Mouse (Mus musculus) lung, postnatal 25 days (tissue): ENCODE data around the gene Lgmn.

Experiments
- DNase-seq: peaks from one replicate; pipeline ENCODE4 v3.0.0; 2022; ENCODE audit warnings: low spot score

Gene Lgmn

DNA sequence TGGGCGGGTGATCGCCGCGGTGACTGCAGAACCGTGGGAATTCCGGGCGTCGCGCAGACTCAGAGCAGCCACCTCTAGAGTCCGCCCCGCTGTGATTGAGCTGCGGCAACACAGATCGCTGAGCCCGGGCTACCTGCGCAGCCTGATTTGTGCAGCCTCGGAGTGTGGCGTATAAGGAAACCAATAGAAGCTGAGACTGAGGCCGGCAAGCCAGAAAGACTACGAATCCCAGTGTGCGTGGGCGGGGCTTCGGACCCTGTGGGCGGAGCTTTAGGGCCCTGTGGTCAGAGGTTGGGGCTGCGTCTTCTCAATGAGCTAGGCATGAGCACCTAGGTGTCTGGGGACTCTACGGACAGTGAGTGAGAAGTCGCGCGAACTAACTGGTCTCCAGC is at the start of gene Lgmn:
Gene Lgmn (minus strand): TSS at position 182 of the 392 bp plus-strand sequence.
- peak; percentile 99 for DNase-seq

DNA sequence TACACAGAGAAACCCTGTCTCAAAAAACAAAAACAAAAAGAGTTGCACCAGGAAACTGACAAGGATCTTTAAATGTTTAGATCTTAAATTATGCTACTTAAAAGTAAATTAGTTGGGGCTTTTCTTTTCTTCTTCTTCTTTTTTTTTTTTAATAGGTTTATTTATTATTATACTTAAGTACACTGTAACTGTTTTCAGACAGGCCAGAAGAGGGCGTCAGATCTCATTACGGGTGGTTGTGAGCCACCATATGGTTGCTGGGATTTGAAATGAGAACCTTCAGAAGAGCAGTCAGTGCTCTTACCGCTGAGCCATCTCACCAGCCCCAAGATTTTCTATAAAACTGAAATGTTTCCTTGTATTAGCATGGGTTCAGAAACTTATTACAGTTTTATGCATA is 45.3 kb upstream of the Lgmn start:
- DNase-seq: no peak

DNA sequence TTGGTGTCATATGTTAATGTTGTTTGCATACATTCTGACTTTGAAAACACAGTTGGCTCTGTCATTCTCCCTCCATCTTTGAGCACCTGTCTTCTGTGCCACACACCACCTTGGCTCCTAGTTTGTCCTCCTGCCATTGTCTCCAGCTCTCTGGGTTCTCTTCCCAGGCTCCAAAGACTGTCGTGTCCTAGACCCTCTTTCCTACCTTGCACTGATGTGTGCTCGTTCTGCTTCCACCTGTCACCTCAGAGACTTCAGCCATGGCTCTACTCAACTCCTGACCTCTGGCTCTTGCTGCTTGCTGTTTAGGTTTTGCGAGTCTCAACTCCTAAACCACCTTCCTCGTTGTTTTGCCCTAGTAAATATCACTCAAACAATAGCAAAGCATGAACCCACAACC is 40.9 kb upstream of the Lgmn start:
- no peak for DNase-seq

DNA sequence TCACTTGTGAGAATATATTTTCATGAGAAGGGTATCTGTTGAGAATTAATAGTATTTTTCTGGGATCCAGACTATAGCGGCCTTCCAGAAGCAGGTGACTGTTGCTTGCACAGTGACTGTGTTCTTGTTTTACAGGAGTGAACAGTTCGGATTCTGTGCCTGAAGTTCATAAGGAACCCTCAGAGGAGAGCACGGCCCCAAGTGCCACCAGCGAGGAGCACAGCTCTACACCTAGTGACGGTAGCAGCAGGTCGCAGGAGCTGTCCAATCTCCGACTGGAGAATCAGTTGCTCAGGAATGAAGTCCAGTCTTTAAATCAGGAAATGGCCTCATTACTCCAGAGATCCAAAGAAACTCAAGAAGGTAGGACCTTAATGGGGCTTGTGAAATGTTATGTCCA is 34.8 kb upstream of the Lgmn start:
- DNase-seq: no peak

DNA sequence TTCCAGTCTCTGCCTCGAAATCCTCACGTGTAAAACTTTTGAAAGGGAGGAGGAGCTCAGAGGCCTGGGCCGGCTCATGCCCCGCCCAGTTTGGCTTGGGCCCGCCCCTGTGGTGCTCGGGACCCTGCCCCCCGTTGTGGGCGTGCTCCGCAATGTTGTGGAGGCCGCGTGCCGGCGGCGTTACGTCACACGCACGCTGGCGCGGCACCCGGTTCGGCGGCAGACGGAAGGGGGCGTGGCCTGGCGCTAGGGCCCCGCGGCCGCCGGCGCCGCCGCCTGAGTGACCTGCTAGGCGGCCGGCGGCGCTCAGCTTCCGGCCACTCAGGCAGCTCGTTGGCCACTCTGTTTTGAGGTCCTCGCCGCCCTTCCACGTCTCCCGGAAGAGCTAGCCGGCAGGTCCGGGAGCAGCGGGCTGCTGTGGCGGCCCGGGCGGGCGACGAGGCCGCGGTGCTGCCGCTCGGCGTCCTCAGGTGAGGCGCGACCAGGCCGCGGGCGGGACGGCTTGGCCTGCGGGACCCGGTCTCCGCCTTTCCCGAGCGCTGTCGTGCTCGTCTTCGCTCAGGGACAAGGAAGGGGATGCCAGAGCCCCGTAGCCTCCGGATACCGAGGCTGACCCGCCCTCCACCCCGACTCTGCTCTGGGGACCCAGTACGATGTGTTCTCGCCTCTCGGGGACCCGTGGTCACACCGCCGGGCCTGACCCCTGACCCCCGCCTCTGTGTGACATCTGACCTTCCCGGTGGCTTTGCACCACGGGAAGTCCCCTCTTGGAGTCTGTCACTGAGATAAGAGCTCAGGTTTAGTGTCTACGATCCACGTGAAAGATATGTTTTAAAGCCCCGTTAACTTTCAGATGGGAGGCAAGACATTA is 29.5 kb upstream of the Lgmn start, which contains the start of gene Golga5:
Gene Golga5 (plus strand): TSS at position 242 of the 871 bp plus-strand sequence.
- DNase-seq: peak; percentile 97

DNA sequence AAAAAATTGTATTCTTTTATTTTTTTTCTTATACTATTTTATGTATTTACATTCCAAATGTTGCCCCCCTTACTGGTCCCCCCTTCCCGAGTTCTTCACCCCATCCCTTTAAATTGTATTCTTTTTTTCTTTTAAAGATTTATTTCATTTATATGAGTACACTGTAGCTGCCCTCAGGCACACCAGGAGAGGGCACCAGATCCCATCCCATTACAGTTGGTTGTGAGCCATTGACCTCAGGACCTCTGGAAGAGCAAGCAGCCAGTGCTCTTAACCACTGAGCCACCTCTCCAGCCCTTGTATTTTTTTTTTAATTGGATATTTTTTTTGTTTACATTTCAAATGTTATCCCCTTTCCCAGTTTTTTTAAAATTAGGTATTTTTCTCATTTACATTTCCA is 28.5 kb upstream of the Lgmn start:
- DNase-seq: no peak

DNA sequence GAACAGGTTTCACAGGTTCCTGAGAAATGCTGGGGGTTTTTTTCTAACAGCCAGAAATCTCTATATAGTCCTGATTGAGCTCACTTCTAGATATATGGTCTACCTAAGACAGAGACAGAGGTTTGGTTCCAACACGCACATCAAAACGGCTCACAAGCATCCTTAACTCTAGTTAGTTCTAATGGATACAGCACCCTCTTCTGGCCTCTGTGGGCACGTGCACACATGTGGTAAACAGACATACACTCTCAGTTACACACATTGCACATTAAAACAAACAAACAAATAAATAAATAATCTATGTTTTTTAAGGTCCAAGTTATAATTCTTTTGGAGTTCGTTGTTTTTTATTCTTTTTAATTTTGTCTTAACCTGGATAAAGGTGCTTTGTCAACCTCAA is 25.0 kb upstream of the Lgmn start:
- no peak for DNase-seq

DNA sequence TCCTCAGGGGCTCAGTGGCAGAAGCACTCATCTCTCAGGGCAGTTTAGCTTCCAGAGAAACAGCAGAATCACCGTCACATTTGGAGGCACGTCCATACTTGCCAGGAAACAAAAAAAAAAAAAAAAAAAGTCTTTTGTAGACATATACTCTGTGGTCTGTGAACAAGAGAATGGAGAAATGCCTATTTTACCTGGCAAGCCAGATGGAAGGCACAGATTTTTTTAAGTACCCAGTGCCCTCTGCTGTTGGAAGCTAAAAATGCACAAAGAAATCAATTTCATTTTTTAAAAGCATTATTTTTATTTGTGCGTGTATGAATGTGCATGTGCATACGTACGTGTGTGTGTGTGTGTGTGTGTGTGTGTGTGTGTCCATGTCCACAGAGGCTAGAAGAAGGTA is 21.6 kb upstream of the Lgmn start:
- DNase-seq: no peak

DNA sequence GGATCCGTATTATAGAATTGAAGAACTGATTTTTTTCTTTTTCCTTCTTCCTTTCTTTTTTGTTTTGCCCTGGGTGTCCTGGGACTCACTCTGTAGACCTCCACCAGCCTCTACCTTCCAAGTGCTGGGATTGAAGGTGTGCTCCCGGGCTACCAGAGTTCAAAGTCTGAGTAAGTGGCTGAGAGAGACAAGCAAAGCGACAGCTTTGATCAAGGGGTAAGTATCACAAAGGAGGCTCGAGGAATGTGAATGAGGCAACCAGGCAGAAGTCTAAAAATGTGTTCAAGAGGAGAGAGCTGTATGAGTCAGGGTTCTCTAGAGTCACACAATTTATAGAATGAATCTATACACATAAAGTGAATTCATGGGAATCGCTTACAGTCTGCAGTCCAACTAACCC is 20.4 kb upstream of the Lgmn start:
- no peak for DNase-seq

DNA sequence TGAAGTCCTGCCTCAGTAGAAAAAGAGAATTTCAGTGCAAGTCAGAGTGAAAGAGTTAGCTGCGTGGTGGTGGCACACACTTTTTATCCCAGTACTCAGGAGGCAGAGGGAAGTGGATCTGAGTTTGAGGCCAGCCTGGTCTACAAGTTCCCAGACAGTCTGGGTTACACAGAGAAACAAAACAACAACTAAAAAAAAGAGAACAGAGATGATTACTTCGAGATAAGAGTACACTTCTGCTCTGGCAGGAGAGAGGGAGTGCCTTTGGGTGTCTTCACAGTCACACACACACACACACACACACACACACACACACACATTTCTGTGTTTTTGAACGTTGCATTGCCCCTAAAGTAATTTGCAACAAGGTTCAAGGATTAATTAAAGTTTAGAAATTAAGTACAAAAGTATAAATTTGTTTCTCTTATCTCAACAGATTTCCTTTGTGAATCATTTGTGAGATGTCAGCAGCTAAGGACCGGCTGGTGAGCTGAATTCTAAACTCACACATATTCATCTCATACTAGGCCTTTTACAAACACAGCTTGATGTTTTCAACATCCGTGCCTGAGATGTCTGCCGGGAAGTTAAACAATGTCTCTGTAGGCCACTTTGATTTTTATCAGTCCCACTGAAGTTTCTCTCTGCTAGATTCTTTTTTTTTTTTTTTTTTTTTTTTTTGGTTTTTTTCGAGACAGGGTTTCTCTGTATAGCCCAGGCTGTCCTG is 17.0 kb upstream of the Lgmn start:
- no peak for DNase-seq

DNA sequence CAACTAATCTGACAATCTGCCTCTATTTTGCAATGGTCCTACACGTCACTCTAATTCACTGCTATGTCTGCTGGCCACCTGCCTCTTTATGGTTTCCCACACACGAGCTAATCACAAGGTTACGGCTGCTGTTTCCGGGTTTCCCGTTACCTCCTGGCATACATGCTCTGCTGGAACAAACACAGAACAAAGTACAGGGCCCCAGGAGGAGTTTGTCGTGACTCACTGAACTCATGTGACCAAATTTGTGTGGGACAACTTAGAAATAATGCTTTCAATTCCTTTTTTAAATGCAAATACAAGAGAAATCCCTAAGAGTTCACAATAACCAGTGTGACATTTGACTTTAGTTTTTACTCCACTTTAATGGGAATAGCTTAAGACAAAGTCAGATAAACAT is 14.0 kb upstream of the Lgmn start:
- DNase-seq: peak; percentile 42

DNA sequence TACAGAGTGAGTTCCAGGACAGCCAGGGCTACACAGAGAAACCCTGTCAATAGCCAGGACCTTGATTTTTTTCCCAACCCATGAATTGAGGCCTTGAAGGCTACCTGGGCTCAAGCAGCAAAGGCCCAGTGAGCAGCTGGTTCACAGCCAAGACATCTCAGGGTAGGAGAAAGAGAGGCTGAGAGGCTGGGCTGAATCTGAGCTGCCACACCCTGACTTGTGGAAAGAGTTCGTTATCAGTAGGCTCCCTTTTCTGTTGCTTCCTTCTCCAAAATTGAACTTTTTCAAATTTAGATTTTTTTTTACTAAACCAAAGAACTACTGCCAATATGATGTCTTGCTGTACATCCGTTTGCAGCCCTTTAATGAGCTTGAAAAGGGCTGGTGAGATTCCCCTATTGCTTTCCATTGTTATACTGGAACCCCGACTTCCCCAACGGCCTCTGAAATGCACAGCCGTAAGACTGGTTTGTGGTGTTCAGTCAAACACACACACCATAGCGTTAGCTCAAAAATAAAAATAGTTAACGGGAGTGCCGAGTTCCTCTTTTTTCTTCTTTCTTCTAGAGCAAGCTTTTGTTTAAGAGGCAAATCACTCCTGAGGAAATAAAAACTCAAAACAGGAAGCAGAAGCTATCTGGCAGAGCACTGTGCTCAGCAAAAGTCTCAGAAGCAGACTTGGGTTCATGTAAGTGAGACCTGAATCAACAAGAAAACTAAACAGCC is 11.7 kb upstream of the Lgmn start:
- peak; percentile 61 for DNase-seq

DNA sequence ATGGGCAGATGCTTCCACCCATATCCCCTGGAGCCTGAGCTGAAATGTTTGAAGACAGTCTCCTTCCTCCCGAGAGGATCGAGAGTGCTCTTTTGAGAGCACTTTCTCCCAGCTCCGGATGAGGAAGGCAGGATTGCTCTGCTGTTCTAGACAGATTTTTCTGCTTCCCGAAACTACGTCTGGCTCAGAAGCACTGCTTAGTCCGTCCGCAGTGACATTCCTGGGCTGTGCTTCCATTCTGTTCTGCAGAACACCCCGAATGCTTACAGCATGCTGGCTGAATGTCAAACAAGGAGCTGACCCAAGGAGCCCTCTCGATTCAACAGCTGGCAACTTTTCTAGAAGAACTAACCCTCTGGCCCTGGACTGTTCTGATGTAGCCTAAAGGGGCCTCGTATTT is 10.8 kb upstream of the Lgmn start:
- no peak for DNase-seq

DNA sequence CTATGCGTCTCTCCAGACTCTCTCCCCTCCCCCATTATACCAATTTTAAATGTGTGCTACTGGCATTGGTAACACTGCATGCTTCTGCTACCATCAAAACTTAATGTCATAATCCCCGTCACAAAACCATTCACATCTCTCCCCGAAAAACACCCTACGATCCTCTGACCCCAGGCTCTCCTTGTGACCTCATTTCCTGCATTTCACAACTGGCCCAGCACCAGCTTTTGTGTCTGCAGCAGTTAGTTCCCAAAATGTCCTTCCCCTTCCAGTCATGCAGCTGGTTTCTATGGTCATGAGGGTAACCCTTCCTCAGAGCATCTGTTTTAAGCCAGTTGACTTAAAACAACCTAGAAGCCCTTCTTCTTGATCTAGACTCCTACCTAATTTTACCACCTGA is 5.8 kb upstream of the Lgmn start:
- DNase-seq: no peak

DNA sequence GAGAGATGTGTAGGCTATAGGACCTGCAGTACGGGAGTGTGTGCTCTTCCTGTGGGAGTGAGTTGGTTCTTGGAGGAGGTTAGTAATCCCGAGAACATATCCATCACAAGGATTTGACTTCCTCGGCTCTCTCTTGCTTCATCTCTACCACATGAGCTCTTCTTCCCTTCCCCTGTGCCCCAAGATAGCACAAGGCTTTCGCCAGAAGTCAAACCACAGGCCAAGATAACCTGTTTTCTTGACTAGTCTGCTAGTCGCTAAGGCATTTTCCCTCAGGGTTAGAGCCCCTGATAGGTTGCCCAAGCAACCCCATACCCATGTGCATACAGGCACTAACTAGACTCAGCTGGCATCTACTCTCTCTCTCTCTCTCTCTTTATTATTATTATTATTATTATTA is 4.1 kb upstream of the Lgmn start:
- DNase-seq: no peak

DNA sequence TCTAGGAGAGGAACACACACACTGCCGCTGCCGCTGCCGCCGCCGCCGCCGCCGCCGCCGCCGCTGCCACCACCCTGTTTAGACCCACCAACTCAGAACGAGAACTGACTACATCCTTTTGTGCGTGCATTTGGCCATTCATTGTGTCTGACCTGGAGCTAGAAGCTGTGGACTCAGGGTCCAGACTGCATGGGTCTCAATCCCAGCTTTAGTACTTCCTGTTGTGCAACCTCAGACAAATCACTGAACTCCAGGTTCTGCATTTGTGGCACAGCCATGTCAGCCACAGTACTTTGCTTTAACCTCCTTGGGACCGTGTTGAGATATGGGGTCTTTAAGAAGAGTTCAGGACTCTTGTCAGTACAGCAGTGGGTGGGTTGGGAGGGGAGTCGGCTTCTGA is 3.0 kb upstream of the Lgmn start:
- DNase-seq: no peak

DNA sequence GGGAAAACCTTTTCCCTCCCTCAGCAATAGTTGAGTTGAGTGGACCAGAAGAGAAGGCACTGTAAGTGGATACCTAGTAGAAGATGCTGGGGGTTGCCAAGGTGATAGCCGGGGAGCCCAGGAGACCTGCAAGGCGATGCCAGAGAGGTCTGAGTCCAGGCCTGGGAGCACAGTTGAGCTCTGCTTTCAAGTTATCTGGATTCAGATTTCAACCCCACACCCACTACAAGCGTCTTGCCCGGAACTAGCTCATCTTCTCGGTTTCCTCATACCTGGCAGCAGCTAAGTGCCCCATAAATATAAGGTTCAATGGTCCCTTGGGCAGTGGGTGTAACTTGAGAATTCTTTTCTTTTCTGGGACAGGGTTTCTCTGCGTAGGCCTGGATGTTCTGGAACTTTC is 1.5 kb upstream of the Lgmn start:
- DNase-seq: no peak

DNA sequence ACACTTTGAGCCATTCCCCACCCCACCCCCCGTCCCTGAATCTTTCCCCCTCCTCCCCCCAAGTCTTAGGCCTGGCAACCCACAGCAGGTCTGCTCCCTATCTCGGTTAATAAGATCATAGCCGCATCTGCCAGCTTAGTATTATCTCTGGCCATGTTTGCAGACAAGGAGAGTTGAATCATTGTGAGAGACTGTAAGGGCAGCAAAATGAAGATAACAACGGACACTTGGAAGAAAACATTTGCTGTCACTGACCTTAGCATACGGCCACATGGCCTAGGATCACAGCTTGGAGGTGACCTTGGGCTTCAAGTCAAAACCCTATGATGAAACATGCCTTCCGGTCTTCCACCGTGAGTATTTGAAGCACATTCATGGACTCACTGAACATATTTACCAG is 938 bp upstream of the Lgmn start:
- no peak for DNase-seq

DNA sequence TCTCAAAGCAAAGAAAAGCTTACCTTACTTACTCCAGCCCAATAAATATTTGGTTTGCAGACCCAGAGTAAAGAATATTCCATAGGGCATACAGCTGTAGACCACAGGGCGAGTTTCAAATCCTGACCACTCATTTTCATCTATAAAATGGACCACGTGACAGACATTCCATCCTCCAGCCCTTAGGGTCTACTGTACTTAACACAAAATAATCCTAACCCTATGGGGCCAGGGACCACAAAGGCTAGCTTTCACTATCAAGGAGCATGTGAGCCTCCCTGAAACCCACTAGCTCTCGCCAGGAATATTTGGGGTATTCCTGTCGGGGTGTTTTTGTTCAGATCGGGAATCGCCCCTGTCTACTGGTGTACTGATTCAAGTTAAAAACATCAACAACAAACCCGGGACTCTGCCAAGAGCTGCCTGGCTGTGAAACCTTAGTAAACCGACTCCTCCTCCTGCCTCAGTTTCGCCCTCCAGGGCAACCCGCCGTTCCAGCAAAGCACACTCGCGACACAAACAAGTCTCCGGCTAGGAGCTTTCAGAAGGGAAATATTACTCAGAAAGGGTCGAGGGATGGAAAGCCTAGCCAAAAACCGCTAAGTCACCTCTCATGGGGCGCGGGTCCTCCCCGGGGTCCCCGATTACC is 506 bp downstream of the Lgmn start:
- DNase-seq: no peak

DNA sequence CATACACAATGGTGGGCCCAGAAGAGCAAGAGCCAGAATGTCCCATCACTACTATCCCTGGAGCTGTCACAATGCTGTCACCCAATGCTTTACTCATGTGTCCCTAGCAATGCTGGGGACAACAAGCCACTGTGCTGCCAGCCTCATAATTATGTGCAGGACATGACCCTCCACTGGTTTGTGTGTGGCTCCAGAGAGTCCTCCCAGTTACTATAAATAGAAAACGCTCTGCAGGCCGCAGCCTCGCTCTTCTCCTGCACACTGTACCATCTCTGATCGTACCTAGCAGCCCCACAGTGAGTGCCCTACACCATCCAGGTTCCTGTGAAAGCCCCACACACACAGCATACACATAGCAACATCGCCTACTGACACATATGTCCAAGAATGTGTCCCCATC is 1.7 kb downstream of the Lgmn start:
- DNase-seq: no peak

DNA sequence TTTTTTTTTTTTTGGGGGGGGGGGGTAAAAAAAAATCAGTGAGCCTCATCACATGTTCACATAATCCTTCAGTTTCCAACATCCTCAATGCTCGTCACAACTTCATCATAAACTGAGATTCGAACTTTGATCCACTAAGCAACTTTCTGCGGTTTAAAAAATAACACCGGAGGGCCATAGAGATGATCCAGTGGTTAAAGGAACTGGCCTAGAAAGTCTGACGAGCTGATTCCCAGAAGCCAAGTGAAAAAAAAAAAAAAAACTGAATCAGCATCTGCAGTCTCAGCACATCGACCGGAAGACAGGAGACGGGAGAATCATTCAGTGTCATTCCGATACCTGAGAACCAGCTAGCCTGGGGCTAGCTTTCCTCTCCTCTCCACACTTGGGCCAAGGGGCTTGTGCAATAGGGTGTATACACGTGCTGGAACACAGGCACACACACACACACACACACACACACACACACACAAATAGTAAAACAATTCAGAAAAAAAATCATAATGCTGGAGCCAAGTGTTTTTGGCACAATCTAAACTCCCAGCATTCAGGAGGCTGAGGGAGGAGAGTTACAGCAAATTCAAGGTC is 2.6 kb downstream of the Lgmn start:
- no peak for DNase-seq

DNA sequence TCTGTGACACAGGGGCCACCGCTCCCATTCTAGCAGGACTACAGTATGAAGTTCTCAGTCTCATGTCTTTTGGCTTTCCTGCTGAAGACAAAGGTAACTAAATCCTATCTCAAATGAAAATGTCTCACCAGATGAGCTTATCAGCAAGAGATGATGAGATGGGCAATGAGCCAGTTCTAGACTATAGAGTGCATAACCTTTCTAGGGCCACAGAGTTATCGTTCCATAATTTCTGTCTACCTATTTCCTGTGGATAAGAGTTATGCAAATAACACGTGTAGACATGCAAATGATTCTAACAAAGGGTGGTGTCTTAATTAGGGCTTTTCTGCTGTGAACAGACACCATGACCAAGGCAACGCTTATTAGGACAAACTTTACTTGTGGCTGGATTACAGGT is 5.5 kb downstream of the Lgmn start:
- DNase-seq: no peak
